Mouse (Mus musculus): ENCODE results near the gene Mrfap1.

DNA sequence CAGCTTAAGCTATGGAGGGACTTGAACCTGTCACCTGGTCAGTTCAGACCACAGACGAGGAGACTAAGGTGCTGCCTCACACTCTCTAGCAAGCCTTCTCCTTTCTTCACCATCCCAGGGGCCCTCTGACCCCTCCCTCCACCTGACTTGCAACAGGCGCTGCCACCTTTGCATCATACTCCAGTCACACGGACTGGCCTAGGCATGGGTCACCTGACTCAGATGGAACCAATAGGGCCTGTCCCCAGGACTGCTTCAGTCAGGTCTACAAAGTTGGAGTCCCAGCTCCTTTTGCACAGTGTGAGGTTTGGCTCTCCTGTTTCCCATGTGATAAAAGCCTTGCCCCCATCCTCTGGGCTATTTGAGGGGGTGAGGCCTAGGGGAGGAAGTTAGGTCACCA is 14.1 kb upstream of the Mrfap1 start:
- TF ChIP-seq CTCF (conservative IDR thresholded peaks at IDR 0.05 in 1 of 2, IDR thresholded peaks at IDR 0.05 in 1 of 2; ENCODE audit: low read depth in 2 of 2, low read length in 2 of 2) (no peak), KAT2A (IDR thresholded peaks at IDR 0.05; ENCODE audit: insufficient replicate concordance, low read length) (no peak), POLR2A (IDR thresholded peaks at IDR 0.05; ENCODE audit: low read depth, low read length) (no peak), MAFK (IDR thresholded peaks at IDR 0.05; ENCODE audit: insufficient replicate concordance, low read length) (no peak), IRF4 (IDR thresholded peaks at IDR 0.05; ENCODE audit: low read depth, low read length) (no peak), NELFE (IDR thresholded peaks at IDR 0.05; ENCODE audit: low read depth, low read length) (no peak), MXI1 (IDR thresholded peaks at IDR 0.05; ENCODE audit: low read depth, low read length) (no peak)

All from CH12.LX (cell line).